Mouse (Mus musculus) telencephalon, adult 2 months (tissue): ENCODE data around the gene Cdca4.

Experiments
- DNase-seq: peaks from one replicate; pipeline ENCODE4 v3.0.0-alpha.2; 2011; ENCODE audit warnings: low read depth, low spot score

The Cdca4 gene

GRCm38 (mm10) chr12:112799237-112799970, 29.8 kb downstream of the Cdca4 start:
- no peak for DNase-seq

- no peak for DNase-seq
Measured at GRCm38 (mm10) chr12:112798716-112799115, 30.5 kb downstream of the Cdca4 start.

DNA sequence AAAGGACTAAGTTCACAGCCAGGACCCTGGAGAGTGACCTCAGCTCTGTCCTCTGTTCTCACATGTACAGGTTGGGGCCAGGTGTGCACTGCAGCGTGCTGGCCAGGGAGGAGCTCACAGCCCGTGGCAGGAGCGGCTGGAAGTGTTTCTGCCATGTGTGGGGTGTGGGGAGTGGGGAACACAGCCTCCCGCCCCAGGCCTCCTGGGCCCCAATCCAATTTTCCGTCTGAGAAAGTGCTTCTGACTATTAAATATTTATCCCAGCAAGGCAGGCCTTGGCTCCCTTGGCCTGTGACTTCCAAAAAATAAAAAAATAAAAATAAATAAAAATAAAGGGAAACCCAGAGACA, 30.9 kb downstream of the Cdca4 start:
- DNase-seq = no peak

DNA sequence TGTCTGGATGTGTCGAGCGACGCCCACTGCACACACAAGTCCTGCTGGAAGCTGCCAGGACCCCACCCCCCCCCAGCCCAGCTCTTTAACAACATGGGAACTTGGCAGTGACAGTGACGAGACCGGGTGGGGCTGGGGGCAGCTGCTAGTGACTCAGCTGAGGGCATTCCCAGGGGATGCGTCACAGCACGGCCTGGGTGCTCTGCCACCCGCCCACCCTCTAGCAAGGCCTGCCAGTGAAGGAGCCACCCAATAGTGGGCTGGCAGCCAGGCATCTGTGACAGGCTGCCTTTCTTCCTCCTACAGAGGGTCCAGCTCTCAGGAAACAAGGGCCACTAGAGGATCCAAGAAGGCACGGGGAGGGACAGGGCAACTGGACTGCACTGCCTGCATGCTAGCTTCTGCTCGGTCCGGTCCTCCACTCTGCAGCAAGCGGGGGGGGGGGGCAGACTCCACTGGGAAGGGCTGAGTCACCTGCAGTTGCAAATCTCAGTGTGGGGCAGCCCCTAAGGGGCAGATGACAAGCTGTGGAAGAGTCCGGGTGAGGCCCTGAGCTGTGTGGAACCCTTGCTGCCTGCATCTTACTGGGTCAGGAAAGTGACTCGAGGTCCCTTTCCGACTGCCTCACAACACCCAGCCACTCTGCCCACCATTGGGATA, 31.4 kb downstream of the Cdca4 start:
- DNase-seq = peak; percentile 57

GRCm38 (mm10) chr12:112796551-112797510, 32.4 kb downstream of the Cdca4 start:
- DNase-seq = no peak

GRCm38 (mm10) chr12:112795466-112796104, 33.6 kb downstream of the Cdca4 start:
- no peak for DNase-seq

- no peak for DNase-seq
Measured at GRCm38 (mm10) chr12:112794998-112795397, 34.2 kb downstream of the Cdca4 start.

DNA sequence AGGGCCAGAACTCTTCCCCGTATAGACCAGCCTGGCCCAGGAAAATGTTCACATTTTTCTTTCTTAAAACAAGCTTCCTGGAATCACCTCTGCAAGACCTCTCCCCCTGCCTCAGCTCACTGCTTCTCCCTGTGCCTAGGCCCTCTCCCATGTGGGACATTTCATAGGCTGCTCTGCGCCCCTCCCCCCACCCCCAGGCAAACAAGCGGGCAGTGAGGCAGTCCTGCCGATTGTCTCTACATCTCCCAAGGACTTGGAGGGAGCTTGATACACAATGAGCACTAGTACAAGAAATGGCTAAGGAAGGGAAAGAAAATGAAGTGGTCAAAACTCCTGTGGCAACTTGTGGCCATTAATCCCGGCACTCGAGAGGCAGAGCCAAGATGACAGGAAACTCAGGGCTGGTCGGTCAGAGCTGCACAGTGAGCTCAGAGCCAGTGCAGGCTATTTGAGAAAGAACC, 34.8 kb downstream of the Cdca4 start:
- DNase-seq = no peak

DNA sequence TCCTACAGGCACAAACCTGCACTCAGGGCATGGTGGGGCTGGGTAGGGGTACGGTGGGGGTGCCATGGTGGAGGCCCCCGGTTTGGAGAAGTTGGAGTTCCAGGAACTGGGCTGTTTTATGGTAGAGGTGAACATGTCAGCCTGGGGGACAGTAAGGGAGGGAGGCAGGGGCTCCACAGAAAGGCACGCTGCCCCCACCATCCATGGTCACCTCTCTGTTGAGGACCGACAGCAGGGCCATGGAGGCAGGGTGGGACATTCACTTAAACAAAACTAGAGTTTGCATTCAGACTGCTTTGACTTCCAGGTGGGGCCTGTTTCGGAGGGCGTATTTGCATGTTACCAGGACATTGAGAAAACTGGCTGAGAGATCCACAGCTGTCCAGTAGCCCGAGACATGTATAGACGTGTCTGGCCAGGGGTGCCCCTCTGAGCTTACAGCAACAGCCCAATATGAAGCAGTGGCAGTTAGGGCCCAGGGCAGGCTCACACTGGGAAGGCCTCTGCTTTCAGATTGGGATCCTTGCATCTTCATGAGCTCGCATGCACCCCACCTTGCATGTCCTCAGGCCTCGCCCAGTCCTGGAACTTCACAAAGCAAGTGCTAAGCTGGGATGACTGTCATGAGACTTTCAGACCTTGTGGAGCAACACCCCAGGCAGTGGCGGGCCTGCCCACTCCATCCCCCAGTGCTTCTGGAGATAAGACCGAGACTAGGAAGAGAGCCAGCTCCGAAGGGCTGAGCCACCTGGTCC, 35.4 kb downstream of the Cdca4 start:
- DNase-seq = no peak

DNA sequence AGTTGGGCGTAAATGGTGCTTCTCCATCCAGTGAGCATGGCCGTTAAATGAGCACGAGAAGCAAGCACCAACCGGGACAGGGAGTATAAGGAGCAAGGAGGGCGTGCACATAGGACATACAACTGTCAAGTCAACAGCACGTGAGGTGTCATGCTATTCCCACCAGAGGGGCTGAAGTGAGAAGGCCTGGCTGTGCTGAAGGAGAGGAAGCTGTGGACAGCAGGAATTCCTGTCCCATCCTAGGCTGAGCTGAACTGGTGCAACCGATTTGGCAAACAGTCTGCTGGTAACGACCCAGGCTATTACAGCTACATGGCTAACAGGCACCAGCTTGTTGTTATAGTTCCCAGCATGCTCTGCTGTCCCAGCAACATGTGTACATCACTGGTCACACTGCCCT, 38.2 kb downstream of the Cdca4 start:
- DNase-seq = no peak

- DNase-seq = no peak
Measured at GRCm38 (mm10) chr12:112774481-112774880, 54.7 kb downstream of the Cdca4 start.

DNA sequence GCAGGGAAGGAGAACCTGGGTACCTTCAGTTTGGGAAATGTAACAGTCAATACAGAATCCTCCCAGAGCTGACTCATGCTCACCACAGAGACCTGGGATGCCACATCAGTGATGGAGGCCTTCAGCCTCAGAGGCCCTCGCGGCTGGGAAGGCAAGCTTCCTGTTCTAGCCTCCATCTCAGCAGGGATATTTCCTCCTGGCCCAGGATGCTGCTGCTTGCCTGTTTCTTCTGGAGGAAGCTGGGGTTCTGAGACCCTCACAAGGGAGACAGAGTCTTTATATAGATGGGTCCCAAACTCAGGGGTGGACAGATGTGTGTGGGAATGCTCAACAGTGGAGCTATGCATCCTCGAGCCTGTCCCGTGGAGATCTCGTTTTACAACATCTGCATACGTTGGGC, 55.2 kb downstream of the Cdca4 start:
- no peak for DNase-seq

DNA sequence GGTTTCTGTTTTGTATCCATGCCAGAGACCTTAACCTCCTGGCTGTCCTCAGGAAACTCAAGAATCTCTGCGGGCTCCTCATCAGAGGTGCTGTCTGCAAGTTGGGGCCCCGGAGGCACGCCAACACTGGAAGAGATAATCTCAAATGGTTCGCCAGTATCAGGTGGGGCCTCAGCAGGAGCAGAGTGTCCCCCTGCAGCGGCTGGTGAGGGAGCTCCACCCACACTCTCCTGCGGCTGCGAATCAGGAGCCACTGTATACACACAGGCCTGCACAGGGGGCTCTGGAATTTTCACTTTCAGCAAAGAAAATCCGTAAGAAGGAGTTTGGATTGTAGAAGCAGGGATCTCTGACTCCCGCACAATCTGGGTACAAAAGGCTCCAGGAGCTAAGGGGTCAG, 55.9 kb downstream of the Cdca4 start:
- no peak for DNase-seq

DNA sequence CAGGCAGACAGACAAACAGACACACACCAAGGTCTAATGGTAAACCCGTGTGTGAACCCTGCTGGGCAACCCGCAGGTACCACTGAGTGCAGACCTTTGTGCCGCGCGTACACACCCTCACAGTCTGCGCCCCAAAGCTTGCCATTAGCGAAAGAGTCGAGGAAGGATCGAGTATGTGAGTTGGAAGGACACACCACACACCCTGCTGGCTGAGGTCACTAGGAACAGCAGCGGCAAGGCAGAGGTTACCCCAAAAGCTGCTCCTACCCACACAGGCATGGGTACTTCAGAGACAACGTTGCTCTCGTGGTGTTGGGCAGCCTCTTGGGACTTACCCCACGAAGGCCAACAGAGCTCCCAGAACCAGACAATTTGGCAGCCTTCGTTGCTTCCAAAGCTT, 56.9 kb downstream of the Cdca4 start:
- DNase-seq = no peak

DNA sequence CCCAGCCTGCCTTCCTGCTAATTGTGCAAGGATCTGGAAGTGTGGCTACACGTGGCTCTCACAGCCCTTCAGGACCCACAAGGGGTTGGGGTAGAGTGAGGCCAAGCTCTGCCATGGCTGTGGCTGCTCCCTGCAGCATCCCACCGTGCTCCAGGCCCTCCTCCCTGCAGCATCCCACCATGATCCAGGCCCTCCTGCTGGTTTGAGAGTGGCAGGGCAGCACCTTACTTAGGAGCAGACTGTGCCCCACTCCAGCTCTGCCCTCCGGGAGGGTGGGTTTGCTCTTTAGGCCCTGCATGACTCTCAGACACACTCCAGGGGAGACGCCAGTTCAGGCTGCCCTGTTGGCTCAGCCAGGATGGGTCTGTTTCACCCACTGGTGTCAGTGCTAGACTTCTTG, 58.8 kb downstream of the Cdca4 start:
- no peak for DNase-seq
